Mouse (Mus musculus) lung, postnatal 0 days (tissue): ENCODE measurements around the gene Dnajb13.

ENCODE experiments used
- CTCF ChIP-seq: IDR thresholded peaks from 2 replicates; pipeline ENCODE4 v1.5.1; 2016; ENCODE audit warnings: antibody characterized with exemption, mild to moderate bottlenecking
- EP300 ChIP-seq: IDR thresholded peaks from 2 replicates; pipeline ENCODE4 v1.6.1; 2016; ENCODE audit warnings: antibody characterized with exemption, mild to moderate bottlenecking, control low read depth

- TF ChIP-seq CTCF: no peak
- no peak for TF ChIP-seq EP300
Measured at GRCm38 (mm10) chr7:100520204-100520603, 5.4 kb upstream of the Dnajb13 start.
